Mouse (Mus musculus) limb, embryonic 12.5 days (tissue): ENCODE results near the gene Olfr1216. TPM values are rescaled to one million over a fixed set of nuclear protein-coding genes. Genes with fewer than 3 reads are reported as not detected.
"Not testable (repeated sequence)": the region's sequence is repeated elsewhere in the genome, so short reads cannot be mapped to it uniquely, and the experiment has no call there.

ENCODE experiments used
- ATAC-seq: fragments of 200-750 bp; cut with Nextera tagmentation; 2 replicates; pipeline ENCODE4 v1.8.0; 2017; ENCODE audit warnings: low read depth, moderate TSS enrichment; ENCODE audit not compliant: insufficient number of reproducible peaks, insufficient read depth, low FRiP score, low TSS enrichment
- H3K27ac ChIP-seq: fragments of 300-500 bp; sonication (generic); 2 replicates; pipeline ENCODE4 v1.5.1; 2016; ENCODE audit warnings: mild to moderate bottlenecking, moderate library complexity
- H3K27me3 ChIP-seq: fragments of 300-500 bp; sonication (generic); 2 replicates; pipeline ENCODE4 v1.6.1; 2016; ENCODE audit warnings: mild to moderate bottlenecking, moderate library complexity
- H3K36me3 ChIP-seq: fragments of 300-500 bp; sonication (generic); 2 replicates; pipeline ENCODE4 v1.6.1; 2016; ENCODE audit warnings: mild to moderate bottlenecking, moderate library complexity
- H3K4me1 ChIP-seq: fragments of 300-500 bp; sonication (generic); replicated peaks from 2 replicates; pipeline ENCODE4 v1.6.1; 2016
- H3K4me2 ChIP-seq: fragments of 300-500 bp; sonication (generic); 2 replicates; pipeline ENCODE4 v1.6.1; 2016; ENCODE audit warnings: mild to moderate bottlenecking, moderate library complexity
- H3K4me3 ChIP-seq: fragments of 300-500 bp; sonication (generic); replicated peaks from 2 replicates; pipeline ENCODE4 v1.5.1; 2016; ENCODE audit warnings: mild to moderate bottlenecking
- H3K9ac ChIP-seq: fragments of 300-500 bp; sonication (generic); replicated peaks from 2 replicates; pipeline ENCODE4 v1.6.1; 2016; ENCODE audit warnings: mild to moderate bottlenecking, moderate library complexity
- H3K9me3 ChIP-seq: fragments of 300-500 bp; sonication (generic); 2 replicates; pipeline ENCODE4 v1.6.1; 2016; ENCODE audit warnings: mild to moderate bottlenecking, moderate library complexity
- whole genome bisulfite sequencing: fragments of 180-500 bp; shearing (Covaris S2); methylation state at CpG from one replicate; pipeline ENCODE4 v1.1.7; 2016; 5-methylcytosine and 5-hydroxymethylcytosine counted together
- polyA plus RNA-seq: library from polyadenylated mRNA; unstranded; fragments of >200 nt; fragmentation: Nextera tagmentation; extraction: Ambion mirVana; gene quantifications from 2 replicates; pipeline ENCODE4 v1.2.1, GENCODE M21; 2016

Gene Olfr1216
- not detected in 2 replicates for polyA plus RNA-seq

DNA sequence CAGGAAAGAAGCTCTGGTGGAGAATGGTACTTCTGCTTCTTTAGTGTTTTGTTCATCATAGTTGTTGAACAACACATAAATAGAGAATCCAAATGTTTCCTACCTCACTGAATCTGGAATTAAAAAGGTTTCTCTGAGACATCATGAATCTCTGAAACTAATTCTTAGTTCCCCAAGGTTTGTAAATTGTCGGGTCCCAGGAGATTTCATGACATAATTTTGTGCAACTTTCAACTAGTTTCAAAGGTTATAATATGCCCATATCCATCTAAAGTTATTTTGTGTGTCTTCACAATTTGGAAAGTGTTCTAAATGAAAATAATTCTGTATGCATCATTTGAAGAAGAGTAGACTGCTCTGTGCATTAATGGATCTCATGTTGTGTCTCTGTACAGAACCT lies at the start of gene Olfr1216:
Gene Olfr1216 (minus strand): TSS at position 101 of the 400 bp plus-strand sequence.
- H3K36me3 ChIP-seq = no peaks in the 10 kb centered on the region
- H3K27me3 ChIP-seq = no peaks in the 10 kb centered on the region
- ATAC-seq = no peak
- no peaks in the 10 kb centered on the region for H3K9me3 ChIP-seq
- H3K27ac ChIP-seq = no peak within 1 kb of the TSS
- no peaks in the 10 kb centered on the region for H3K4me1 ChIP-seq
- no peak within 1 kb of the TSS for H3K4me2 ChIP-seq
- H3K4me3 ChIP-seq = no peak within 1 kb of the TSS
- H3K9ac ChIP-seq = no peak within 1 kb of the TSS
- 77% methylated on average over 1 of the region's 1 CpGs for WGBS

DNA sequence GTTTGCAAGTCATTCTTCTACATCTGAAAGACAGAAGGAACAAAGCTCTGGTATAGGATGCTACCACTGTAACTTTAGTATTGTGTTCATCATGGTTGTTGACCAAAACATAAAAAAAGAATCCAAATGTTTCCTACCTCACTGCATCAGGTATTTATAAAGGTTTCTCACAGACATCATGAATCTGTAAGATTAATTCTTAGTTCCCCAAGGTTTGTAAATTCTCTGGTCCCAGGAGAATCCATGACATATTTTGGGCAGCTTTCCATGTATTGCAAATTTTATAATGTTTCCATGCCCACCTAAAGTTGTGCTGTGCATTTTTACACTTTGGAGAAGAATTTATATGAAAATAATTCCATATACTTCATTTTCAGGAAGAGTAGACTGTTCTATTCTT lies 42.9 kb upstream of the Olfr1216 start, which contains the start of gene Olfr1218:
Gene Olfr1218 (minus strand): TSS at position 101 of the 400 bp plus-strand sequence.
- H3K4me3 ChIP-seq = no peak within 1 kb of the TSS
- H3K36me3 ChIP-seq = no peaks in the 10 kb centered on the region
- no peaks in the 10 kb centered on the region for H3K4me1 ChIP-seq
- H3K4me2 ChIP-seq = no peak within 1 kb of the TSS
- no peaks in the 10 kb centered on the region for H3K27me3 ChIP-seq
- H3K27ac ChIP-seq = no peak within 1 kb of the TSS
- no peak for ATAC-seq
- H3K9me3 ChIP-seq = no peaks in the 10 kb centered on the region
- H3K9ac ChIP-seq = no peak within 1 kb of the TSS

DNA sequence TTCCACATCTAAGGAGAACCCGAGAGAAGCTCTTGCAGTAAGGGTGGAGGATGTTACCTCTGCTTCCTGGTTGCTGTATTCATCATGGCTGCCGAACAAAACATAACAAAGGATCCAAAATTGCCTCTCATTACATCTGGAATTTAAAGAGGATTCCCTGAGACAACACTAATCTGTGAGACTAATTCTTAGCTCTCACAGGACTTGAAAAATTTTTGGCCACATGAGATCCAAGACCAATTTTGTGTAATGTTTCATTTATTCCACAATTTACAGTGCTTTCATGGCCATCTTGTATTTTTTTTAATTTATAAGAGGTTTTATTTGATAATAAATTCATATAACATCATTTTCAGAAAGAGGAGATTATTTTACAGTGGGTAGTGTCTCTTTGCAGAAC lies 13.8 kb upstream of the Olfr1216 start, which contains the start of gene Olfr1217:
Gene Olfr1217 (minus strand): TSS at position 101 of the 400 bp plus-strand sequence.
- no peak within 1 kb of the TSS for H3K27ac ChIP-seq
- 79% methylated on average over 2 of the region's 2 CpGs for WGBS
- H3K9me3 ChIP-seq = no peaks in the 10 kb centered on the region

DNA sequence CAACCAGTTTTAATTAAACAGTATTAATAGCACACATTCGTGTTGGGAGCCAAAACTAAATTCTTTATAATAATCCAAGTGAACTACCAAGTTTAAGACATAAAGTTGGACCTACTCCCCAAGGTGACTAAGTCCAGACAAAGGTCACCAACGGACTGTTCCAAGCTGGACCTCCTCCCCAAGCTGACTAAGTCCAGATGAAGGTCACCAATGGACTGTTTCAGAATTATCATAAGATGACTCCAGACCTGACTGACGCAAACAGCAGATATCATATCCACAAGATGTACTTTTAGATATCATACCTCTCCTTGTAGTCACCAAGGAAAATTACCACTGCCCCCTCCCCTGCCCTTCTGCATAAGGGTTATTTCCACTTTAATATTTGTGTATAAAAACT lies 3.3 kb upstream of the Olfr1216 start:
- not testable (repeated sequence) for H3K36me3 ChIP-seq, H3K4me2 ChIP-seq, H3K27me3 ChIP-seq, ATAC-seq, H3K9me3 ChIP-seq, H3K4me3 ChIP-seq, H3K4me1 ChIP-seq, H3K9ac ChIP-seq, H3K27ac ChIP-seq
- WGBS = 75% methylated on average over 3 of the region's 3 CpGs

More for the DNA sequence above, 13.8 kb upstream of the Olfr1216 start, which contains the start of gene Olfr1217:
- Histone ChIP-seq H3K4me2 (no peak within 1 kb of the TSS), H3K9ac (no peak within 1 kb of the TSS), H3K36me3 (no peaks in the 10 kb centered on the region), H3K4me1 (no peaks in the 10 kb centered on the region), H3K4me3 (no peak within 1 kb of the TSS), H3K27me3 (no peaks in the 10 kb centered on the region)
- no peak for ATAC-seq

DNA sequence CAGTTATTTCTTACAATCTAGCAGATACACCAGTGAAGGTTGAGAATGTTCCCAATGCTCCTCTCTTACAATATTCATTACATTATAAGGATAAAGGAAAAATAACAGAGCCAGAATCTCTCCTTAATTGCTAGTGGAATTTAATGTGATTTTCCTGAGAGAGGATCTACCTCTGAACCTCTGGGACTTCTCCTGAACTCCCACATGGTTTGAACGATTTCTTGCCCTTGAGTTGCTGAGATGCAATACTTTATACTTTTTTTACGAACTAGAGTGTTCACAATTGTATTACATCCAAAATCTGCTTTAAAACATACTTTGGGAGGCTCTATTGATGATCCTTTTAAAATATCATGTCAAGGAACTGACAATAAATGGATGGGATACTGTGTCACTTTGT lies 11.3 kb downstream of the Olfr1216 start, which contains the start of gene Olfr1215:
Gene Olfr1215 (minus strand): TSS at position 101 of the 400 bp plus-strand sequence.
- 77% methylated on average over 2 of the region's 2 CpGs for WGBS
- H3K4me1 ChIP-seq = no peaks in the 10 kb centered on the region
- H3K4me3 ChIP-seq = no peak within 1 kb of the TSS
- ATAC-seq = no peak
- no peaks in the 10 kb centered on the region for H3K36me3 ChIP-seq
- H3K27me3 ChIP-seq = no peaks in the 10 kb centered on the region
- no peak within 1 kb of the TSS for H3K27ac ChIP-seq
- no peak within 1 kb of the TSS for H3K9ac ChIP-seq
- H3K4me2 ChIP-seq = no peak within 1 kb of the TSS
- H3K9me3 ChIP-seq = no peaks in the 10 kb centered on the region

DNA sequence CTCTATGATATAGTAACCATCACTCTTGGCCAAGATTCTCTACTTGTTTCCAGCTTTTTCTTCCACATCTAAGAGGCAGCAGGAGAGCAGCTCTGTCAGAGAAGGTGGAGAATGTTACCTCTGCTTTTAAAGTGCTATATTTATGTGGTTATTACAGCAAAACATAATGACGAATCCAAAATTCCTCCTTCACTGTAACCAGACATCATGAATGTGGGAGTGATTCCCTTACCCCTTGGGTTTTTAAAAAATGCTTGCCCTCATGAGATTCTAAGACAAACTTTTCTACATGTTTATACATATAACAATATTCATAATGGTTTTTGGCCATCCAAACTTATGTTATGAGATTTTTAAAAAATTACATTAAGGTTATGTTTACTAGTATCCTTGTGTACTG lies 25.6 kb downstream of the Olfr1216 start, which contains the start of gene Olfr1214:
Gene Olfr1214 (minus strand): TSS at position 101 of the 400 bp plus-strand sequence.
- no peak within 1 kb of the TSS for H3K27ac ChIP-seq
- H3K27me3 ChIP-seq = no peaks in the 10 kb centered on the region
- no peak within 1 kb of the TSS for H3K9ac ChIP-seq
- ATAC-seq = no peak
- H3K4me1 ChIP-seq = no peaks in the 10 kb centered on the region
- H3K4me2 ChIP-seq = no peak within 1 kb of the TSS
- H3K9me3 ChIP-seq = no peaks in the 10 kb centered on the region
- no peaks in the 10 kb centered on the region for H3K36me3 ChIP-seq
- WGBS = 82% methylated on average over 1 of the region's 1 CpGs
- no peak within 1 kb of the TSS for H3K4me3 ChIP-seq

DNA sequence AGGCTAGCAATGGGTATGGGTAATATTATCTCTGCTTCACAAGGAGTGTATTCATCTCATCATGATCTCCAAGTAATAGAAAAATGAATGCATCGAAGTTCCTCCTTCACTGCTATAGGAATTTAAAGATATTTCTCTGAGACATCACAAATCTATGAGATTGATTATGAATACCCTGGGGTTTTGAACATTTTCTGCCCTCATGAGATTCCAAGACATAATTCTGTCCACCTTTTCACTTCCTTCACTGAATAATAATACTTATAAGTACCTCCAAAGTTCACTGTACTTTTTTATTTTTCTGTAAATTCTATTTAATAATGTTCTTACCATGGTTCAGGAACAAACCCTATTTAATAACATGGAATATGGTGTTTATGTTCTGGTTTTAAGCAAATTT lies 38.0 kb downstream of the Olfr1216 start, which contains the start of gene Gm13762:
Gene Gm13762 (minus strand): TSS at position 101 of the 400 bp plus-strand sequence.
- no peak within 1 kb of the TSS for H3K4me2 ChIP-seq
- H3K36me3 ChIP-seq = no peaks in the 10 kb centered on the region
- H3K9me3 ChIP-seq = no peaks in the 10 kb centered on the region
- WGBS = 74% methylated on average over 1 of the region's 1 CpGs
- H3K4me1 ChIP-seq = no peaks in the 10 kb centered on the region
- no peaks in the 10 kb centered on the region for H3K27me3 ChIP-seq
- no peak within 1 kb of the TSS for H3K4me3 ChIP-seq
- no peak within 1 kb of the TSS for H3K9ac ChIP-seq
- no peak for ATAC-seq
- no peak within 1 kb of the TSS for H3K27ac ChIP-seq

Other genes starting within 250 kb of the Olfr1216 start
- gene Olfr1200, start 247.9 kb downstream of the Olfr1216 start, polyA plus RNA-seq = not detected in 2 replicates
- not detected in 2 replicates for gene Olfr1201, start 225.3 kb downstream of the Olfr1216 start, polyA plus RNA-seq
- 0.05 TPM in 1 of 2 replicates, not detected in the other for gene Olfr1202, start 203.8 kb downstream of the Olfr1216 start, polyA plus RNA-seq
- gene Olfr1205, start 188.6 kb downstream of the Olfr1216 start, polyA plus RNA-seq = not detected in 2 replicates
- gene Olfr1204, start 169.0 kb downstream of the Olfr1216 start, polyA plus RNA-seq = not detected in 2 replicates
- gene Olfr1206, start 155.1 kb downstream of the Olfr1216 start, polyA plus RNA-seq = not detected in 2 replicates
- not detected in 2 replicates for gene Olfr1208, start 116.0 kb downstream of the Olfr1216 start, polyA plus RNA-seq
- gene Olfr1209, start 103.2 kb downstream of the Olfr1216 start, polyA plus RNA-seq = not detected in 2 replicates
- not detected in 2 replicates for gene Olfr1211, start 80.2 kb downstream of the Olfr1216 start, polyA plus RNA-seq
- not detected in 2 replicates for gene Olfr1212, start 64.4 kb downstream of the Olfr1216 start, polyA plus RNA-seq
- gene Gm13762, start 38.1 kb downstream of the Olfr1216 start, polyA plus RNA-seq = not detected in 2 replicates
- not detected in 2 replicates for gene Olfr1214, start 25.7 kb downstream of the Olfr1216 start, polyA plus RNA-seq
- not detected in 2 replicates for gene Olfr1215, start 11.4 kb downstream of the Olfr1216 start, polyA plus RNA-seq
- not detected in 2 replicates for gene Olfr1217, start 13.7 kb upstream of the Olfr1216 start, polyA plus RNA-seq
- not detected in 2 replicates for gene Olfr1218, start 42.8 kb upstream of the Olfr1216 start, polyA plus RNA-seq
- not detected in 2 replicates for gene Olfr1219, start 65.2 kb upstream of the Olfr1216 start, polyA plus RNA-seq
- gene Olfr1220, start 88.5 kb upstream of the Olfr1216 start, polyA plus RNA-seq = not detected in 2 replicates
- gene Olfr1221, start 98.9 kb upstream of the Olfr1216 start, polyA plus RNA-seq = not detected in 2 replicates
- not detected in 2 replicates for gene Olfr1222, start 114.7 kb upstream of the Olfr1216 start, polyA plus RNA-seq
- not detected in 2 replicates for gene Olfr1223, start 133.2 kb upstream of the Olfr1216 start, polyA plus RNA-seq
- gene Olfr1224-ps1, start 145.8 kb upstream of the Olfr1216 start, polyA plus RNA-seq = not detected in 2 replicates
- not detected in 2 replicates for gene Olfr1225, start 156.3 kb upstream of the Olfr1216 start, polyA plus RNA-seq
- gene Olfr1226, start 181.7 kb upstream of the Olfr1216 start, polyA plus RNA-seq = not detected in 2 replicates
- gene Olfr1228, start 235.7 kb upstream of the Olfr1216 start, polyA plus RNA-seq = not detected in 2 replicates